Mouse (Mus musculus): ENCODE data around the gene Atp2a2.

DNA sequence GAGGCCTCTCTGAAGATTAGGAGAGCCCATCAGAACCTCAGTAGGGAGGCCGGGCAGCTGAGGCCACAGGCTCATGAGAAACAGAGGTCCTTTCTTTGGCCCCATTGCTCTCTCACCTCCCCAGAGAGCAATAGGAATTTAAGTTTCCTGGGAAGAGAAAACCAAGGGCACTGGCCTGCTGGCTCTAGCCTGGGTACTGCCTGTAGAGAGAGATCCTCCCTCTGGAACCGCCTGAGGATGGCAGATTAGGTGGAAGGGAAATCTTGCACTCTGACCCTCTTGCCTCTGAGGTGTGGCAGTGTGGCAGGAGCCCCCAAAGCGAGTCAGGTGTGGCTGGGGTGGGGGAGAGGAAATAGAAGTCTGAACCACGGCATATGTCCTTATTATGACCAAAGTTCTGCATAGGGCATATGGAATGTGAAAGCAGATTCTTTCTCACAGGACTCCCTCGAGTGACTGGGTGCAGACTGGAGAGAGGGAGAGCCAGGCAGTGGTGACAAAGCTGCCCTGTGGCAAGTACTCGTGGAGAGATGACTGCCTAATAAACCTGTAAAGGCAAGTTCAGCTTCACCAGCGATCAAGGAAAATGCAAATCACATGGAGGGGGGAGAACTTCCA, 17.1 kb upstream of the Atp2a2 start:
- TF ChIP-seq POLR2A (IDR thresholded peaks at IDR 0.05; ENCODE audit: extremely low read depth, insufficient read depth, low read length): no peak
- no peak for TF ChIP-seq CTCF (IDR thresholded peaks at IDR 0.05; ENCODE audit: low read depth, low read length)

Measured in liver, adult 2 months (tissue).